Mouse (Mus musculus) monocyte, adult 59 days (primary cell): Measurements from ENCODE around the gene Lrrtm3. TPM values are rescaled to one million over a fixed set of nuclear protein-coding genes. Genes with fewer than 3 reads are reported as not detected.

ENCODE experiments used
- total RNA-seq, 2 experiments: library from RNA; stranded (reverse); gene quantifications; one replicate each; pipeline ENCODE4 v1.2.4; 2023

The Lrrtm3 gene
- total RNA-seq, result not detected

GRCm38 (mm10) chr10:64089680-64090460, at the start of gene Lrrtm3:
Lrrtm3 (minus strand) TSS chr10:64090277.

GRCm38 (mm10) chr10:63927334-63927733, 162.7 kb downstream of the Lrrtm3 start, which contains the start of gene Gm10118:
Gm10118 (minus strand) TSS chr10:63927434.

Other genes with a start within 250 kb of the Lrrtm3 start
- not detected for gene Gm10118, start 162.8 kb downstream of the Lrrtm3 start, total RNA-seq